Mouse (Mus musculus): ENCODE data around the gene Gm45234. TPM values are rescaled to one million over a fixed set of nuclear protein-coding genes. Genes with fewer than 3 reads are reported as not detected.
A peak's percentile ranks its signal among the peaks of the same experiment; 100 is the strongest.

The Gm45234 gene
- total and polyA plus RNA-seq, 3 experiments, result not detected

- TF ChIP-seq MAZ (IDR thresholded peaks at IDR 0.05; ENCODE audit: low read depth, low read length), result peak; percentile 87; the same call in 1 of the 2 replicates
- peak; percentile 75; the same call in 1 of the 2 replicates for TF ChIP-seq ELF1 (IDR thresholded peaks at IDR 0.05; ENCODE audit: low read depth, low read length)
- TF ChIP-seq SMC3 (IDR thresholded peaks at IDR 0.05; ENCODE audit: low read depth, low read length), result peak; percentile 28; the same call in 1 of the 2 replicates
- no peak for TF ChIP-seq USF1 (IDR thresholded peaks at IDR 0.05; ENCODE audit: low read depth, low read length)
- peak; percentile 81 for TF ChIP-seq MAX (IDR thresholded peaks at IDR 0.05; ENCODE audit: low read length)
- peak; percentile 66 for TF ChIP-seq SIN3A (IDR thresholded peaks at IDR 0.05; ENCODE audit: low read length)
- no peak for TF ChIP-seq ZC3H11A (IDR thresholded peaks at IDR 0.05; ENCODE audit: low read depth, low read length)
Observed at GRCm38 (mm10) chr6:124720904-124721303, 34.9 kb downstream of the Gm45234 start (continued).

- no peak overlapping the region for H3K4me2 ChIP-seq (ENCODE audit: insufficient read depth, low read depth, poor library complexity, severe bottlenecking)
- dilution Hi-C loops (cut with MboI; ENCODE audit: extremely low pct_ligation_motif_present, extremely low pct_unique_long_range_greater_than_20kb, low sequenced_read_pairs) (no loop called here), in situ Hi-C loops (cut with MboI; ENCODE audit: low pct_ligation_motif_present, low pct_unique_long_range_greater_than_20kb, low sequenced_read_pairs) (no loop called here)
- H3K27ac ChIP-seq (ENCODE audit: insufficient read depth, low read depth), result no peak overlapping the region
- H3K9ac ChIP-seq (ENCODE audit: insufficient read depth, low read depth), result no peak overlapping the region
- peaks cover 36 to 80% of the 10 kb centered on the region in 2 experiments for H3K4me1 ChIP-seq (ENCODE audit: control insufficient read depth in 1 of 2, insufficient read depth in 2 of 2)
- TF ChIP-seq IRF4 (IDR thresholded peaks at IDR 0.05; ENCODE audit: low read depth, low read length), result no peak
- no peak for TF ChIP-seq ZKSCAN1 (IDR thresholded peaks at IDR 0.05; ENCODE audit: borderline replicate concordance, low read depth, low read length)
- TF ChIP-seq JUND (conservative IDR thresholded peaks at IDR 0.05; ENCODE audit: low read depth, low read length), result no peak
- TF ChIP-seq PAX5 (IDR thresholded peaks at IDR 0.05; ENCODE audit: low read length), result no peak
- no peak for DNase-seq (ENCODE audit: extremely low read depth)
- H3K9me3 ChIP-seq (replicated peaks; ENCODE audit: low read length), result no peaks in the 10 kb centered on the region
- H3K27me3 ChIP-seq (replicated peaks), result no peaks in the 10 kb centered on the region
- H3K36me3 ChIP-seq (replicated peaks in 1 of 2; ENCODE audit: control insufficient read depth in 1 of 2, insufficient read depth in 1 of 2, low read length in 1 of 2), result peaks cover 45 to 88% of the 10 kb centered on the region in 2 experiments
- no peak overlapping the region for H3K4me3 ChIP-seq (replicated peaks in 1 of 3; ENCODE audit: low read depth in 2 of 3, low read length in 2 of 3, poor library complexity in 1 of 3)
- H3K79me2 ChIP-seq (replicated peaks; ENCODE audit: control insufficient read depth, extremely low read depth, insufficient read depth, poor library complexity, severe bottlenecking), result peaks cover 5% of the 10 kb centered on the region
Observed at GRCm38 (mm10) chr6:124719354-124719978, 36.4 kb downstream of the Gm45234 start.

- no peak for TF ChIP-seq JUN (IDR thresholded peaks at IDR 0.05; ENCODE audit: insufficient read depth, low read depth, low read length)
- no peak for TF ChIP-seq MXI1 (IDR thresholded peaks at IDR 0.05; ENCODE audit: low read depth, low read length)
- TF ChIP-seq ZKSCAN1 (IDR thresholded peaks at IDR 0.05; ENCODE audit: borderline replicate concordance, low read depth, low read length), result no peak
- TF ChIP-seq USF2 (conservative IDR thresholded peaks at IDR 0.05; ENCODE audit: low read depth, low read length), result no peak
- TF ChIP-seq USF1 (IDR thresholded peaks at IDR 0.05; ENCODE audit: low read depth, low read length), result no peak
- TF ChIP-seq RAD21 (IDR thresholded peaks at IDR 0.05; ENCODE audit: low read depth, low read length), result no peak
- no peak for TF ChIP-seq RCOR1 (conservative IDR thresholded peaks at IDR 0.05; ENCODE audit: low read depth, low read length)
- TF ChIP-seq SMC3 (IDR thresholded peaks at IDR 0.05; ENCODE audit: low read depth, low read length), result no peak
- no peak for TF ChIP-seq MAZ (IDR thresholded peaks at IDR 0.05; ENCODE audit: low read depth, low read length)
- in situ Hi-C loops (cut with MboI; ENCODE audit: low pct_ligation_motif_present, low pct_unique_long_range_greater_than_20kb, low sequenced_read_pairs), result no loop called here
Observed at GRCm38 (mm10) chr6:124718703-124719102, 37.1 kb downstream of the Gm45234 start.

More at GRCm38 (mm10) chr6:124718703-124719102, 37.1 kb downstream of the Gm45234 start:
- H3K4me1 ChIP-seq (ENCODE audit: control insufficient read depth in 1 of 2, insufficient read depth in 2 of 2), result peaks cover 37 to 80% of the 10 kb centered on the region in 2 experiments
- no peak overlapping the region for H3K4me2 ChIP-seq (ENCODE audit: insufficient read depth, low read depth, poor library complexity, severe bottlenecking)
- no peak overlapping the region for H3K4me3 ChIP-seq (replicated peaks in 1 of 3; ENCODE audit: low read depth in 2 of 3, low read length in 2 of 3, poor library complexity in 1 of 3)
- H3K9ac ChIP-seq (ENCODE audit: insufficient read depth, low read depth), result no peak overlapping the region
- peaks cover 49 to 89% of the 10 kb centered on the region in 2 experiments for H3K36me3 ChIP-seq (replicated peaks in 1 of 2; ENCODE audit: control insufficient read depth in 1 of 2, insufficient read depth in 1 of 2, low read length in 1 of 2)
- H3K27me3 ChIP-seq (replicated peaks), result no peaks in the 10 kb centered on the region
- no peaks in the 10 kb centered on the region for H3K9me3 ChIP-seq (replicated peaks; ENCODE audit: low read length)
- no peak for DNase-seq (ENCODE audit: extremely low read depth)
- H3K79me2 ChIP-seq (replicated peaks; ENCODE audit: control insufficient read depth, extremely low read depth, insufficient read depth, poor library complexity, severe bottlenecking), result peaks cover 12% of the 10 kb centered on the region
- dilution Hi-C loops (cut with MboI; ENCODE audit: extremely low pct_ligation_motif_present, extremely low pct_unique_long_range_greater_than_20kb, low sequenced_read_pairs), result no loop called here
- H3K27ac ChIP-seq (ENCODE audit: insufficient read depth, low read depth), result no peak overlapping the region

All from CH12.LX (cell line).